Mouse (Mus musculus) layer of hippocampus, adult 8-10 months (tissue): ENCODE data around the gene Spata4. TPM values are rescaled to one million over a fixed set of nuclear protein-coding genes. Genes with fewer than 3 reads are reported as not detected.
"Not testable (repeated sequence)": the region's sequence is repeated elsewhere in the genome, so short reads cannot be mapped to it uniquely, and the experiment has no call there.

ENCODE experiments used
- DNase-seq, 2 experiments: peaks; one replicate each; pipeline ENCODE4 v3.0.0; 2022; ENCODE audit warnings: low spot score in 2 of 2
- total RNA-seq, 4 experiments: library from RNA; stranded (reverse); gene quantifications; 2 replicates each; pipeline ENCODE4 v1.2.4; 2022

Gene Spata4
- not detected for total RNA-seq

DNA sequence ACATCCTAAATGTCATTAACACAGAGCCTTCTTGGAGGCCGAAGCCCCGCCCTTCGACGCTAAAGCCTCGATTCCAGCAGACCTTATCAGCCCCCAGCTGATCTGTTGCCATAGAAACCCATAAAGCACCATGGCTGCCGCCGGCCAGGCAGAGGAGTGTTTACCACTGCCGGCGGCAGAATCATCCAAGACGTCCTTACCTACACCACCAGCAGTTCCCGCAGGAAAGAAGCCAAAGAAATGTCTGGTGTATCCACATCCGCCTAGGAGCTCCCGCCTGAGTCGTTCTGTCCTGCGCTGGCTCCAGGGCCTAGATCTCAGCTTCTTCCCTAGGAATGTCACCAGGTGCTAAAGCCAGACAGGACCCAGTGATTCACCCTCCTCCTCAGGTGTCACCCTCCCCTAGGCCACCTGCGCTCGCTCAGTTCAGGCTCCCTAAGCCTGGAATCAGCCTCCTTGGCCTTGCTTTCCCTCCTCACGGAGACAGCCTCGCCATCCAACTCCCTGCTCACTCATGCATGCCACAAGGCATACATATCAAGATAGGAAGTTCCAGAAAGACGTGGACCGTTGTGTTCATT lies at the start of gene Spata4:
TSS of gene Spata4 (plus strand) at position 111 of the 581 bp plus-strand sequence.
- peak; percentile 39 to 41 for DNase-seq

DNA sequence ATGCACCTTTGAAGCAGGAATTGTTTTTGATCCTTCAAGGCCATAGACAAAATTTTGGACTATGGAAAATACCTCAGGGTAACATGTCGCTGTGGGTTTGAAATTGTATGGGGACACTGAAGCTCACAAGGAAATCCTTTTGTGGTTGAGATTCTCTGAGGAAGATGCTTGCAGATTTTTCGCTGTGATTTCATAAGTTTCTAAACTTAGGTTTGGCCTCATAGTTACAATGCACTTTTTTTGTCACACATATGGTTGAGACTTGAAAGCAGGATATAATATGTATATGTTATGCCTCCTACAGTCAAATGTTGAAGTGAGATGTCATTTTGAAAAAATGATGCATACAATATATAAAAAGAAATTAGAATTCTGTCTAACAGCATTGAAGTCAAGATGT lies 45.7 kb upstream of the Spata4 start:
- no peak for DNase-seq

- no peak for DNase-seq
Observed at GRCm38 (mm10) chr8:54562137-54562536, 38.4 kb upstream of the Spata4 start.

DNA sequence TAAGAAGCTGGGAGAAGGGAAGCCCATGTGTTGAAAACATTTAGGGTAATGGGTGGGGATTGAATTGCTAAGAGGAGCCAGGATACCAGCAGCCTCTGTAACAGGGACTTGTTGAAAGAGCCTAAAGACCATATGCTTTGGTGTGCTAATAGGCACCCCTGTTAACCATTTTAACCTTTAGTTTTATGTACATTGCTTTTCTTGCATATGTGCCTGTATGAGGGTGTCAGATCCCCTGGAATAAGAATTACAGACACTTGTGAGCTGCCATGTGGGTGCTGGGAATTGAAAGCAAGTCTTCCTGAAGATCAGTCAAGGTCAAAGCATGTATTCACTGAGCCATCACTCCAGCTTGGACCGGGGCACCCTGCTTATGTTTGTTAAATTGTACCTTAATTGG lies 35.4 kb upstream of the Spata4 start:
- no peak for DNase-seq

GRCm38 (mm10) chr8:54565603-54566260 lies 34.8 kb upstream of the Spata4 start:
- DNase-seq, result no peak

- DNase-seq, result no peak
Observed at GRCm38 (mm10) chr8:54567168-54567567, 33.4 kb upstream of the Spata4 start.

GRCm38 (mm10) chr8:54570618-54571609 lies 29.7 kb upstream of the Spata4 start:
- DNase-seq, result no peak

GRCm38 (mm10) chr8:54581436-54581835 lies 19.1 kb upstream of the Spata4 start:
- DNase-seq, result no peak

GRCm38 (mm10) chr8:54582886-54583285 lies 17.7 kb upstream of the Spata4 start:
- DNase-seq, result no peak

DNA sequence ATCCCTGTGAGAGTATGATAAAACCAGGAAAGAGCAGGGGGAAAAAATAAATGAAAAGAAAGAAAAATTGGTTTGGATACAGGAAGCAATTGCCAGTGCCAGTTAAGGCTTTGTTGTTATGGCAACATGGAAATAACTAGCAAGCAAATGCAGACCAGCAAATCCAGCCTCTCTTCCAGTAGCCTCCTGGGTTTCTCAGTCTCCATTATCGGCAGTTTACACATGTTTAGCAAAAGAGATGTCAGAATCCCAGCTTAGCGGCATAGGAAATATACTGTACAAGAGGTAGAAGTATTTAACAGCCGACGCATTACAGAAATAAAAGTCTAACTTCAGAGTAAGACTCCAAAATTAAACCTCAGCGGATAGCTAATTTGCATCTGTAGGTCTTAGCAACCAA lies 5.9 kb upstream of the Spata4 start:
- no peak for DNase-seq

GRCm38 (mm10) chr8:54596051-54596450 lies 4.5 kb upstream of the Spata4 start:
- no peak for DNase-seq

DNA sequence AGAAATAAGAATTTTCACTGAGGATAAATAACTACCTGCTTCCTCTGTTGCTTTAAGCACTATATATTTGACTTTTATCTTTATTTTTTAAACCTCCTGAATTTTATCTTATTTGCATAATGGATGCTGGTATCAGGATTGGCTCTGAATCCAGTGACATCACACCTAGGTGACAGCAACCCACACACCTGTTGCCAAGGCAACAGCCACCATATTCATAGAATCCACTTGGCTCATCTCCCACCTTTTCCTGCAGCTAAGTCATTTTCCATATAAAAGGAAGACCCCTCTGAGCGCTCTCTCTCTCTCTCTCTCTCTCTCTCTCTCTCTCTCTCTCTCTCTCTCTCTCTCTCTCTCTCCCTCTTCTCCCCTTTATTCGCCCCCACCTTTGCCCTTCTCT lies 3.6 kb upstream of the Spata4 start:
- DNase-seq, result no peak

DNA sequence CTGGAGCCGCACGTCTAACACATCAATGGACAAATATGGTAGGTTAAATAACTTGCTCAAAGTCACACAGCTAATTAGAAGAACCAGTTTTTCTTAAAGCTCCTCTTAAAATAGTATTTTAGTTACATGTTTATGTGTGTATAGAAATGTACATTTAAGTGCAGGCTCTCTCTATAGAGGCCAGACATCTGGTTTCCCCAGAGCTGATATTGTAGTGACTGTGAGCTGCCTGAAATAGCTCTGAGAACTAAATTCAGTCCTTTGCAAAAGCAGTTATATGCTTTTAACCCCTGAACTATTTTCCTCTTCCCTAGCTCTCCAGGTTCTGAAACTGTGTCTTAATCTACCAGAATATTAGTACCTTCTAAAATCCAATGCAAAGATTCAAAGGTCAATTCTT lies 3.2 kb upstream of the Spata4 start:
- DNase-seq, result no peak

DNA sequence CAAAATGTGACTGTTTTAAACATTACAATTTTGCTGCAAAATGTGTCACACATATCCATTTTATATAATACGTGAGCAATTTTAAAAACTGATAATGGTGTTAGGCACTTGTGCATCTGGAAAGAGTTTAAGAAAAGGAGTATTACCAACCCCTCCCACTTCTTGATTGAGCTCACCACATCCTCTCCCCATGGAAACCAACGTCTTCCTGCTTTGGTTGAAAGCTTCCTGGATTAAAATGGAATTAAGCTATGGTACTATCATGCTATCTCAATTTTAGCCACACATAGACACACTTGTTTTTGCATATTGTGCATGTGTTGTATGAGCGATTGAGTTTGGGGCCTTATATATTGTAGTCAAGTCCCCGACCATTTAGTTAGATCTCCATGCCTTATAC lies 2.9 kb downstream of the Spata4 start:
- no peak for DNase-seq

DNA sequence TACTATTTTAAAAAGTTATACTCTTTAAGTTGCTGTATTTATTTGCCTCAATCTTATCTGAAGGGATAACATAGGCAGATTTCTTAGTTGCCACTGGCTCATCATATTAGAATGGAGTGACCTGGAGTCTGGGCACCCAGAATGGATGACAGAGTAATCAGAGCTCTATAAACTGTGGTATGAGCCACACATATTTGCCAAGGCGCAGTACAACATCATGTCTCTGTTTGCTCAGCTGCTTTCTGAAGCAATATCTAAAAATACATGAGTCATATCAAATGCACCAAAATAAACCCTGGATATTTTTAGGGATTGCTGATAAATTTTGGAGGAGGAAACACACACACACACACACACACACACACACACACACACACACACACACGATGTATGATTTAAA lies 8.8 kb downstream of the Spata4 start:
- no peak for DNase-seq

- DNase-seq, result no peak
Observed at GRCm38 (mm10) chr8:54610238-54610637, 9.7 kb downstream of the Spata4 start.

DNA sequence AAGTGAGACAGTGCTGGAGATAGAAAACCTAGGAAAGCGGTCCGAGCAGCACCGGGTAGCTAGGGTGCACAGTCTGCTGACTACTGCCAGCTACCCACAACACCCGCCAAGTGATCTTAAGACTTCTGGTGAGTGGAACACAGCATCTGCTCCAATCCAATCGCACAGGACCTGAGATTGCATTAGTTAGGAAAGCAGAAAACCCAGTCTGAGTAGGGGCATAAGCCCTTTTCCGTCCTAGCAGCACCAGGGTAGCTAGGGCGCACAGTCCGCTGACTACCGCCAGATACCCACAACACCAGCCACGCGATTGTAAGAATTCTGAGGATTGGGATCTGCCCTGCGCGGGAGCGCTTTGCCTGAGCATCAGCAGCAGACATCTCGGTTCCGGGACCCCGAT lies 16.1 kb downstream of the Spata4 start:
- not testable (repeated sequence) for DNase-seq

DNA sequence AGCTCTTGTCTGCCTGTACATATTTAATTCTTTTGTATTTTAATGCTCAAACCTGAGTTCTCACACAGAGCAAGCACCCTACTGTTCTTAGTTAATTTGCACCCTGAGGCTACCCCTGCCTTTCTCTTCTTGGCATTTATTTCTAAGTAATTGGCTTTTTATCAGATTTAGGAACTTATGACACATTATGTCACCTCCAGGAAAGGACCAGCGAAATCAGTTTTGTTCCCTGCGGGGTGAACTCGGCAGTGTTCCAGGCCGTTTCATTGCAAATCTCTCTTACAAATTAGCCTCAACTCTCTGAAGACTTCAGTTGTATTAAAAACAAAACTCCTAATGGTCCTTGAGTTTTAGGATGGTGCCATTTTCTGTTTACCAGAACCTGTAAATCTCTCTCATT lies 38.1 kb downstream of the Spata4 start:
- DNase-seq, result no peak
